Mouse (Mus musculus): ENCODE data around the gene Unc119b. TPM values are rescaled to one million over a fixed set of nuclear protein-coding genes. Genes with fewer than 3 reads are reported as not detected.

Gene Unc119b
- polyA plus RNA-seq, 1 experiment from 2014 or later = 8.0 TPM

DNA sequence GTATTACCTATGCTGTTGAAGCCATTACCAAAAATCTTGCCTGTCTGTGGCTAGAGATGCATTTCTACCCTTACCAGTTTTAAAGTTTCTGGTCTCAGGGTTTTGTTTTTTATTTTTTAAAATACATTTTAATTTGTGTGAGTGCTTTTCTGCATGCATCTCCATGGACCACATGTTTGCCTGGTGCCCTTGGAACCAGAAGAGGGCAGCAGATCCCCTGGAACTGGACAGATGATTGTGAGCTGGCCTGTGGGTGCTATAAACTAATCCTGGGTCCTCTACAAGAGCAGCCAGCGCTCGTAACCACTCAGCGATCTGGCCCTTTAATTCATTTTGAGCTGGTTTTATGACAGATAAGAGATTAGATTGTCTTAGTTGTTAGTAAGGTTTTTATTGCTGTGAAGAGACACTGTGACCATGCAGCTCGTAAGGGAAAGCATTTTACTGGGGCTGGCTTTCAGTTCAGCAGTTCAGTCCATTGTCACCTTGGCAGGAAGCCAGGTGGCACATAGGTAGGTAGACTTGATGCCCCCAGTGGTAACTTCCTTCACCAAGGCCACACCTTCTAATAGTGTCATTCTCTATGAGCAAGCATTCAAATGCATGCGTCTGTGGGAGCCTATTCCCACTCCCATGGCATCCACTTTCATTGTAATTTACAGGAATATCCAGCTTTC, 45.0 kb downstream of the Unc119b start:
- no peak overlapping the region for H3K4me2 ChIP-seq (ENCODE audit: low read depth, low read length)
- H3K36me3 ChIP-seq (replicated peaks; ENCODE audit: insufficient read depth, low read length) = peaks cover 66% of the 10 kb centered on the region
- ATAC-seq (no peak), DNase-seq (no peak)
- no peak overlapping the region for H3K9ac ChIP-seq (replicated peaks)
- H3K27me3 ChIP-seq (ENCODE audit: insufficient read depth, low read length) = no peaks in the 10 kb centered on the region
- no peak overlapping the region for H3K4me3 ChIP-seq (ENCODE audit: low read depth, low read length)
- WGBS (ENCODE audit: insufficient replicate concordance) = 97% methylated on average over 5 of the region's 5 CpGs
- H3K9me3 ChIP-seq (ENCODE audit: low read length) = no peaks in the 10 kb centered on the region
- H3K27ac ChIP-seq (ENCODE audit: low read depth) = no peak overlapping the region
- no peaks in the 10 kb centered on the region for H3K4me1 ChIP-seq (ENCODE audit: insufficient read depth)
- TF ChIP-seq CTCF (IDR thresholded peaks at IDR 0.05; ENCODE audit: low read depth) (peak; percentile 20; the same call in 1 of the 2 replicates), EP300 (IDR thresholded peaks at IDR 0.05; ENCODE audit: low read depth) (no peak)

DNA sequence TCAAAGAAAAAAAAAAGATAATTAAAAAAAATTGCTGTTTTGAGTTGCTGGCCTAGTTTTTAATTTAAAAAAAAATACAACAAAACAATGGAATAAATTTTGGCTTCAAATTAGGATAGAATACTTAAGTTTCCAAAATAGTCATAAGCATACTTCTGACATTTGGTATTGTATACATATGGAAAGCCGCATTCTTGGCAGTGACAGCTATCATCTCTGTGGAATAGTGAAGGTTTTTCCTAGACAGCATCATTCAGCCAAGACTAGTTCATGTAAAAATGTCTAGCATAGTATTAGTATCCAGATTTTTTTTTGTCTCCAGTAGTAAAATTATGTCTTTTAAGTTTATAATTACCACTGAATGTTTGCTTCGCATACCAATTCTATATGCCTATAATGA, 49.1 kb downstream of the Unc119b start:
- Histone ChIP-seq H3K4me1 (ENCODE audit: insufficient read depth) (0 out of 2 replicates have a peak, but pooled peaks cover 3% of the 10 kb centered on the region), H3K27ac (ENCODE audit: low read depth) (no peak overlapping the region), H3K4me2 (ENCODE audit: low read depth, low read length) (no peak overlapping the region), H3K36me3 (replicated peaks; ENCODE audit: insufficient read depth, low read length) (peaks cover 67% of the 10 kb centered on the region), H3K9ac (replicated peaks) (no peak overlapping the region), H3K4me3 (ENCODE audit: low read depth, low read length) (no peak overlapping the region), H3K27me3 (ENCODE audit: insufficient read depth, low read length) (no peaks in the 10 kb centered on the region), H3K9me3 (ENCODE audit: low read length) (no peaks in the 10 kb centered on the region)
- DNase-seq = no peak
- TF ChIP-seq EP300 (IDR thresholded peaks at IDR 0.05; ENCODE audit: low read depth) (no peak), CTCF (IDR thresholded peaks at IDR 0.05; ENCODE audit: low read depth) (no peak)
- no peak for ATAC-seq
- WGBS (ENCODE audit: insufficient replicate concordance) = 92% methylated on average over 2 of the region's 2 CpGs

- 70% methylated on average over 6 of the region's 6 CpGs for WGBS (ENCODE audit: insufficient replicate concordance)
- Histone ChIP-seq H3K36me3 (replicated peaks; ENCODE audit: insufficient read depth, low read length) (peaks cover 48% of the 10 kb centered on the region), H3K27me3 (ENCODE audit: insufficient read depth, low read length) (no peaks in the 10 kb centered on the region), H3K4me2 (ENCODE audit: low read depth, low read length) (no peak overlapping the region), H3K9ac (replicated peaks) (no peak overlapping the region), H3K4me3 (ENCODE audit: low read depth, low read length) (no peak overlapping the region), H3K4me1 (ENCODE audit: insufficient read depth) (0 out of 2 replicates have a peak, but pooled peaks cover 6% of the 10 kb centered on the region), H3K9me3 (ENCODE audit: low read length) (no peaks in the 10 kb centered on the region), H3K27ac (ENCODE audit: low read depth) (no peak overlapping the region)
- TF ChIP-seq CTCF (IDR thresholded peaks at IDR 0.05; ENCODE audit: low read depth) (no peak), EP300 (IDR thresholded peaks at IDR 0.05; ENCODE audit: low read depth) (no peak)
- DNase-seq (no peak), ATAC-seq (no peak)
Observed at GRCm38 (mm10) chr5:115083492-115083891, 51.3 kb downstream of the Unc119b start.

DNA sequence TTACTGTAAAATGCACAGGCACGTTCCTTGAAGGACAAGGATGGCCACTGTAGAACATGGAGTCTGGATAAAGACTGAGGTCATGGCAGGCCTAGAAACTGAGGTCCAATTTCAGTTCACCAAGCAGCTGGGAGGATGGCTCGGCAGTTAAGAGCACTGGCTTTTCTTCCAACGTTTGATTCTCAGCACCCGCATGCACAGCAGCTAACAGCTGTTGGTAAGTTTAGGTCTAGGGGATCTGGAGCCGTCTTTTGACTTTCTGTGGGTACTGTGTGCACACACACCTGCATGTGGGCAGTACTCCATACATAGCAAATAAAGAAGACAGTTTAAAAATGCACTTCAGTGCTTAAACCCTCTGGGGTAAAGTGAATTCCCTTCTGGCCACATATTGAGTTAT, 53.1 kb downstream of the Unc119b start:
- no peak for TF ChIP-seq EP300 (IDR thresholded peaks at IDR 0.05; ENCODE audit: low read depth)
- no peak for TF ChIP-seq CTCF (IDR thresholded peaks at IDR 0.05; ENCODE audit: low read depth)

GRCm38 (mm10) chr5:115076144-115076901, 58.5 kb downstream of the Unc119b start:
- peak; percentile 58 for ATAC-seq
- Histone ChIP-seq H3K4me2 (ENCODE audit: low read depth, low read length) (no peak overlapping the region), H3K27ac (ENCODE audit: low read depth) (0 out of 2 replicates have a peak overlapping the region, but pooled peaks have one; percentile 16), H3K9me3 (ENCODE audit: low read length) (no peaks in the 10 kb centered on the region), H3K27me3 (ENCODE audit: insufficient read depth, low read length) (no peaks in the 10 kb centered on the region), H3K4me1 (ENCODE audit: insufficient read depth) (peaks cover 39% of the 10 kb centered on the region), H3K36me3 (replicated peaks; ENCODE audit: insufficient read depth, low read length) (peaks cover 20% of the 10 kb centered on the region), H3K4me3 (ENCODE audit: low read depth, low read length) (no peak overlapping the region), H3K9ac (replicated peaks) (no peak overlapping the region)
- WGBS (ENCODE audit: insufficient replicate concordance) = 36% methylated on average over 5 of the region's 5 CpGs
- DNase-seq = peak; percentile 83
- TF ChIP-seq EP300 (IDR thresholded peaks at IDR 0.05; ENCODE audit: low read depth) (peak; percentile 26; the same call in 1 of the 2 replicates), CTCF (IDR thresholded peaks at IDR 0.05; ENCODE audit: low read depth) (peak; percentile 93)

More for the DNA sequence above, 53.1 kb downstream of the Unc119b start:
- H3K4me2 ChIP-seq (ENCODE audit: low read depth, low read length) = no peak overlapping the region
- no peak for ATAC-seq
- 89% methylated on average over 5 of the region's 5 CpGs for WGBS (ENCODE audit: insufficient replicate concordance)
- no peaks in the 10 kb centered on the region for H3K9me3 ChIP-seq (ENCODE audit: low read length)
- H3K4me1 ChIP-seq (ENCODE audit: insufficient read depth) = 0 out of 2 replicates have a peak, but pooled peaks cover 6% of the 10 kb centered on the region
- no peak for DNase-seq
- peaks cover 34% of the 10 kb centered on the region for H3K36me3 ChIP-seq (replicated peaks; ENCODE audit: insufficient read depth, low read length)
- no peaks in the 10 kb centered on the region for H3K27me3 ChIP-seq (ENCODE audit: insufficient read depth, low read length)
- H3K27ac ChIP-seq (ENCODE audit: low read depth) = no peak overlapping the region
- H3K4me3 ChIP-seq (ENCODE audit: low read depth, low read length) = no peak overlapping the region
- H3K9ac ChIP-seq (replicated peaks) = no peak overlapping the region

- Histone ChIP-seq H3K27ac (ENCODE audit: low read depth) (no peak overlapping the region), H3K36me3 (replicated peaks; ENCODE audit: insufficient read depth, low read length) (peaks cover 20% of the 10 kb centered on the region), H3K4me1 (ENCODE audit: insufficient read depth) (peaks cover 50% of the 10 kb centered on the region), H3K9ac (replicated peaks) (no peak overlapping the region), H3K4me2 (ENCODE audit: low read depth, low read length) (0 out of 2 replicates have a peak overlapping the region, but pooled peaks have one; percentile 7), H3K9me3 (ENCODE audit: low read length) (no peaks in the 10 kb centered on the region), H3K27me3 (ENCODE audit: insufficient read depth, low read length) (no peaks in the 10 kb centered on the region), H3K4me3 (ENCODE audit: low read depth, low read length) (no peak overlapping the region)
- no peak for ATAC-seq
- TF ChIP-seq CTCF (IDR thresholded peaks at IDR 0.05; ENCODE audit: low read depth) (no peak), EP300 (IDR thresholded peaks at IDR 0.05; ENCODE audit: low read depth) (no peak)
- 64% methylated on average over 4 of the region's 4 CpGs for WGBS (ENCODE audit: insufficient replicate concordance)
- no peak for DNase-seq
Observed at GRCm38 (mm10) chr5:115074749-115075148, 60.0 kb downstream of the Unc119b start.

Measured in liver, postnatal 0 days (tissue).